Mouse (Mus musculus) cerebellum, adult 11-12 months (tissue): ENCODE data around the gene Tmem212.
"Not testable (repeated sequence)": the region's sequence is repeated elsewhere in the genome, so short reads cannot be mapped to it uniquely, and the experiment has no call there.

Experiments used
- DNase-seq: peaks from one replicate; pipeline ENCODE4 v3.0.0; 2022

The Tmem212 gene

DNA sequence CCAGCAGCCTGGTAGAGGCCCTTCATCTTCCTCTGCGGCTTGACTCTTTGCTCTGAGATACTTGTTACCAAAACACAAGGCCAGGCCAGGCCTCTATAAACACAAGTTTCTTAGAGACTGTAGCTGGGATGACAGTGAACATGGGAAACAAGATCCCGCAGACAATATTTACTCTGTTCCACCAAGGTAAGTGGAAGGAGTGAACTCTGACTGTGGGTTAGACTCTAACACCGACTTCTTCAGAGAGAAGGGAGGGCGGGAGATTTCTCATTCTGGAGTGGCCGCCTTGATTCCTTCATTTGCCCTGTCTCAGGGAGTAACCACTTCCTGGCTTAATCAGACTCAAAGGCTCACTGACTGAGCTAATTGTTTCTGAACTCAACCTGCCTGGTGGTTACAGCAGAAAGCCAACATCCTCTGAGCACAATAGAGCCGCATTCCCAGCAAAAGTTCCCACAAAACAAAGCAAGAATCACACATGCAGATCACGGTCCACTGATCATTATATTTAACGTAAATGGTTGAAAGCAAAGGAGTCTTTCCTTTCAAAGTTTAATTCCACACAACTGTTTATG lies at the start of gene Tmem212:
TSS of gene Tmem212 (minus strand) at position 51 of the 575 bp plus-strand sequence.
- no peak for DNase-seq

DNA sequence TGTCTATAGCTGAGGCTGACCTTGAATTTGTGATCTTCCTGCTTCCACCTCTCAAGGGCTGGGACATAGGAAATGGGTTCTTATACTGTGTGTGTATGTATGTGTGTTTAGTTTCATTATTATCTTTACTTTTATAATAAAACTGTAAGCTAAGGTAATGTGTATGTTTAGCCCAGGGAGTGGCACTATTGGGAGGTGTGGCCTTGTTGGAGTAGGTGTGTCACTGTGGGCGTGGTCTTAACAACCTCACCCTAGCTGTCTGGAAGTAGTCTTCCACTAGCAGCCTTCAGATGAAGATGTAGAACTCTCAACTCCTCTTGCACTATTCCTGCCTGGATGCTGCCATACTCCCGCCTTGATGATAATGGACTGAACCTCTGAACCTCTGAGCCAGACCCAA lies 49.2 kb upstream of the Tmem212 start:
- DNase-seq: not testable (repeated sequence)

DNA sequence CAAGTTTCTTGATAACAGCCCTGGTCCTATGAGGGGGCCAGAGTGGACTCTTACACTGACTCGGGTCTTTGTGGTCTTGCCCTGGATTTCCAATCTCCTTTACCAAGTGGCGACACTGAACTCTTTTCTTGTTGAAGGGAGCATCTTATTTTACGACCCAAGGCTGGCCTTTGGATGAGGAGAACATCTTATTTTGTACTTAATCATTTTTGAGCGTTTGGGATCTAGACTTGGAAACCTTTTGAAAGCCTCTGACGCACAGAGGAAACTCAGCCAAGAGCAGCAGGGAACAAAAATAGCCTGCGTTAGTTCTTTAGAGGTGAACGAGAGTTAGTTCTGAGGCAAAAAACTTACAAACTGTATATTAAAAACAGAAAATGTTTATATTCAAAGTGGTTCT lies 46.8 kb upstream of the Tmem212 start:
- no peak for DNase-seq

DNA sequence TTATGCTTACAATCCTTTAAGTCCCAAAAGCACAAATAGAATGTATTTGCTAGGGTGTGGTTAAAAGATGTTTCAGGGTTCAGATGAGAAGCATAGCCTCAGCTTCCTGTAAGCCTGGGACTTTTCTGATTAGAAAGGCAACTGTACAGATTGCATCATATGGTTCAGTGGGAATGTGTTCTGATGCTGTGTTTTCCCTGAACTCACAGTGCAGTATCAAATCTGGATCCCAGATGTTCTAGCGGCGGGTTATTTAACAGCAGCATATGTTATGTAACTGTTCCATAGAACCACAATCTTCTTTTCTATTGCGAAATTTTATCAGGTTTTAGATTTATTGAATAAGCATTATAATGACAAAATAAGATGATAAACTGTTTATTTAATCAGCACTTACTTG lies 45.5 kb upstream of the Tmem212 start:
- DNase-seq: no peak

DNA sequence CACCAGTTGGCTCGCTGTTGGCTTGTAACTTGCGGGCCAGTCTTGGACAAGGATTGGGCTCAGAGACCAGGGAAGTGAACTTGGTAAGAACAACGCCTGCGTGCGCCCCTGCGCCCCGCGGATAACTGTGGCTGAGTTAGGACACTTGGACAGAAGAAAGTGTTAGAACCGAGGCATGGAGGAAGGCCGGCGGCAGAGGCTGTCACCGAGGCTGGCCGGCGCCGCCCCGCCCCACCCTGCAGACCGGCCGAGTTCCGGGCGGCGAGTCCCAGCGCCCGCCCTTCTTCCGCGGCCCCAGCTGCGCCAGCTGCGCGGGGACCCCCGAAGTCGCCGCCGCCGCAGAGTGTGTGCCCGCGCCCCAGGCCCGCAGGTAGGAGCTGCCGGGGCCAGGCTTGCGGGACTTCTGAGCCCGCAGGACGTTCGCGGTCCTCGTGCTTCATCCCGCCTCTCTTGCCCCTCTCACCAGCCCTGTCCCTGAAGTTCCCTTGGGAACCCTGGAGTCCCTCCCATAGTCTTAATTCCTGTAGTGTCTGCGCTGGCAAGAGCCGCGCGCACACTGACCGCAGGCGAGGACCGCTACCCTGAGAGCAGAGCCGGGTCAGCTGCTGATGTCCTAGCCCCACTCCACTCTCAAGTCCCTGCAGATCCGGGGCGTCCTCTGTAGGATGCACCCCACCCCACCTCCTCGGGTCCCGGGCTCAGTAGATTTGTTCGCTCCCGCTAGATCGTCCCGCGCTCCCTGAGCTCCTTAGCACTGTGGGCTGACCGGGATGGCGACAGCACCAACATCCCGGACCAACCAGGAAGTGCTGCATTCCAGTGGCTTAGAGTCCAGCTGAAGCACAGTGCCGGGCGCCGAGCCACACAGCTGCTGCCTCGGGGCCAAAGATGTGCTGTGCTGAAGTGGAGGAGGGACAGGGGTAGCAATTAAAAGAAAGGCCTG lies 42.5 kb upstream of the Tmem212 start, which contains the start of gene Pld1:
TSS of gene Pld1 (plus strand) at position 315 of the 943 bp plus-strand sequence.
- peak; percentile 26 for DNase-seq

DNA sequence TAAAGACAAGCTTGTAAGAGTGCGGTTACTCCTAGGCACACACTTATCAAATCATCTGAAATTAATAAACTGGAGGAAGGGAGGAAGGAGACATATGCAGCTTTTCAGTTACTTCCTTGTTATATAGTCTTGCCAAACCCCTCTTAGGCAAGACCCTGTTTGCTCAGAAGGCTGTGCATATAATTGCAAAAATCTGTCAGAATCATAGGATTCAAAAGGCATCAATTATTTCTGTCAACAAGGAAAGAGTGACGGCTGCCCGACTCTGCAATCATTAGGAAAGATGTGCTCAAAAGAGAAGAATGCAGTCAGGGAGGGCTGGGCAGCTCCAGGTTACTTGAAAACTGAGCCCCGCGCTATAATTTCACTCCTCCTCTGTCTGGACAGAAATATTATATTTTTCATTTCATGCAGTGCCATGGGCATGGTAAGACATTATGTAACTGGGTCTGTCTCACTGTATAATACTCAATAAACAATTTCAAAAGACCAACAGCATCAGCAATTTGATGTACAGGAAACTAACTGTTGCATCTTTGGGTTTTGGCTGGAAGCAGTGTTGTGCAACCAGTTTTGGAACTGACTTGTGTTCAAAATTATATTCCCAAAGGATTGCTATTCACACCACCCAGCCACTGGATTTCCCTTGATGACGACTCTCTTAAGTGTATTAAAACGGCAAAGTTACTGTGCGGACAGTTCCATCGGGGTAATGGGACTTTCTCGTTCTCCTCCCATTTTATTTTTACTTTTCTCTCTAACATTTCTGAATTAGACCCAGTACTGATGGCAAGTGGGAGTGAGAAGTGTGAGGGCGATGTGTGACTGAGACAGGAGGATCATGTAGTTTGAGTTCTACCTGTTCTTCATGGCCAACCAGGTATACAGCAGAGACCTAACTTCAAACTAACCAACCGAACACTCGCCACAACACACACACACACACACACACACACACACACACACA lies 41.3 kb upstream of the Tmem212 start:
- no peak for DNase-seq

DNA sequence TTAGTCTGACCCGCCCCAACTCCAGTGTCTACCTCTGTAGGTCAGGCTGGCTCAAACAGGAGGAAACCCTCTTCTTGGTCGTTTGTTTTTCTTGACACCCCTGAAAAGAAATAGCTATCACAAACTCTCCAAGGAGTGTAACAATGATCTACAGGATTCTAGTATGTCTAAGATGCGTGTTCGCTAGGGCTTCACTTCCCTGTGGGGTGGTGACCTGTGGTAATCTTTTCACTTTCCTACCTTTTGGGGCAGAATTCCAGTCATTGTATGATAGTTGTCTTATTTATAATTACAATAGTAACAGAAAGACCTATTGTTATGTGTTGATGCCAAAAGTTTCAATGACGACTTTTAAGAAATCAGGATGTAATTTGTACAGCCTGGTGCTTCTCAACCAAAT lies 40.6 kb upstream of the Tmem212 start:
- no peak for DNase-seq

DNA sequence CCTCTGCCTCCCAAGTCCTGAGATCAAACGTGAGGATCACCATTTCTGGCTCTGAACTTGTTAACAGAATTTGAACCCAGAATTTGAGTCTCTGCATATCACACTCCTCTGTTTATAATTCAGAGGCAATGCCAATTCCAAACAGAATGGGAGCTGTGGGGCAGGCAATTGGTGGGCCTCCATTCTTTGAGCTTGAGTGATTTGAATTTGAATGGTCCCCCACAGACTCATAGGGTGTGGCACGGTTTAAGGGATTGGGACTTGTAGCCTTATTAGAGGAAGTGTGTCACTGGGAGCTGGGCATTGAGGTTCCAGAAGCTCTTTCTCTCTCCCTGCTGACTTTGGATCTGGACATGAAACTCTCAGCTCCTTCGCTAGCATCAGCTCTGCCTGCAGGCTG lies 39.5 kb upstream of the Tmem212 start:
- DNase-seq: no peak

DNA sequence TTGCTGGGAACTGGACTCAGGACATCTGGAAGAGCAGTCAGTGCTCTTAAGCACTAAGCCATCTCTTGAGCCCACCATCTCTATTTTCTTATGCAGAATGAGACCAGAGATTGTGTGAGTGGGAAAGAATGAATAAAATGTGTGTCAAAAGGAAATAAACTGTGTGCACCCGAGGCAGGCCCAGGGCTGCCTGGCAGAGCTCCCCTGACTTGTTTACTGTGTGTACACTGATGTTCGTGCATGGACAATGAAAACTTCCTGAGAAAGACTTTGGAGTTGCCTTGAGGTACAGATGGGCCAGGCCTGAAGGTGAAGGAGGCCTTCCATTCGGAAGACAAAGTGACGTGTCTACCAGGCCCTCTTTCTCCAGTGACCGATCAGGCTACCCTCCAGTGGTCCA lies 36.2 kb upstream of the Tmem212 start:
- no peak for DNase-seq

DNA sequence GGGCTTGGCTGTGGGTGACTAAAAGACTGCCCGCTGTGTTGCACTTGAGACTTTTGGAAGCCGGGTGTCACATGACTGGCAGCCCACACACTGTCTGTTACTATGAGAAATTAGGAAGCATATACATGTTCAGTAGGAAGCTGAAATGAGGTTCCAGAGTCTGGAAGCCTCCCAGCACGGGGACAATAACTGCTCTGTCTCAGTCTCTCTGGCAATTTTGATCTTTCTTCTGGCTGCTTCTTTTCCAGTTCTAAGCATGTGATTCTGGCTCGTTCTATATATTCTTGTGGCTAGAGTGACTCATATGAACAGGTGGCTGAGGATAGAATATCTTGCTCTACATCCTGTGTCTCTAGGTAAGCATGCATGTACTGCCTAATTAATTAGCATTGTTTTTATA lies 33.1 kb upstream of the Tmem212 start:
- no peak for DNase-seq

DNA sequence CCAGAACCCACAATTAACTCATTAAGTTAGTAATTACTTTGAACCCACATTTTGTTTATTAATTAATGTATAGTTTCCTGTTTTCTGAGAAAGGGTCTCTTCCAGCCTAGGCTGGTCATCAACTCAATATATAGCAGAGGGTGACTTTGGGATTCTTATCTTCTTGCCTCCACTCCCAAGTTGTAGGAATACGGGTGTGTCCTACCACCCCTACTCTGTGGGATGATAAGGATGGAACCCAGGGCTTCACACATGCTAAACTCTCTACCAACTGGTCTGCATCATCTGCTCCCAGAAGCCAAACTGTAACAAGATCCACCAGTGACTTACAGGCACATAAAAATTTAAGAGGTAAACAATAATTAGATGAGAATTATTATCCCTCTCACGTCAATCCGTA lies 27.9 kb upstream of the Tmem212 start:
- no peak for DNase-seq

DNA sequence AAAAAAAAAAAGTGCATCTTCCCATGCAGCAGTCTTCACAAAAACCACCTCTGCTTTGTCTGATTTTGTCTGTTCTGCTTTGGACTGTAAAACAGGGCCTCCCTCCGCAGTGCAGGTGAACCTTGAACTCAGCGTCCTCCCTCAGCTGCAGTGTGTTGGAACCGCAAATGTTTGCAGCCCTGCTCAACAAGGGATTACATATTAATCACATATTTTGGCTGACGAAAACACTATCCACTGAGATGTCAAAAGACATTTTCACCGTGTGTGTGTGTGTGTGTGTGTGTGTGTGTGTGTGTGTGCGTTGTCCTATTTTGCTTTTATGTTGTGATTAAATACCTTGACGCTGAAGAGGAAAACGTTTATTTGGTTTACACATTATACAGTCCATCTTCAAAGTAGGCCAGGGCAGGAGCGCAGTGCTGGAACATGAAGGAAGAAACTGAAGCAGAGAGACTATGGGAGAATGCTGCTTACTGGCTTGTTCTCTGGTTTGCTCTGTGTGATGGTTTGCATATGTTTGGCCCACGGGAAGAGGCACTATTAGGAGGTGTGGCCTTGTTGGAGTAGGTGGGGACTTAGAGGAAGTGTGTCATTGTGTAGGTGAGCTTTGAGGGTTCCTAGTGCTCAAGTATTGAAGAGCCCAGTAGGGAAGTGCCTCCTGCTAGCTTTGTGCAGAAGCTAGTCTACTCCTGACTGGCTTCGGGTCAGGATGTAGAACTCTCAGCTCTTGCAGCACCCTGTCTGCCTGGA lies 25.3 kb upstream of the Tmem212 start:
- no peak for DNase-seq

DNA sequence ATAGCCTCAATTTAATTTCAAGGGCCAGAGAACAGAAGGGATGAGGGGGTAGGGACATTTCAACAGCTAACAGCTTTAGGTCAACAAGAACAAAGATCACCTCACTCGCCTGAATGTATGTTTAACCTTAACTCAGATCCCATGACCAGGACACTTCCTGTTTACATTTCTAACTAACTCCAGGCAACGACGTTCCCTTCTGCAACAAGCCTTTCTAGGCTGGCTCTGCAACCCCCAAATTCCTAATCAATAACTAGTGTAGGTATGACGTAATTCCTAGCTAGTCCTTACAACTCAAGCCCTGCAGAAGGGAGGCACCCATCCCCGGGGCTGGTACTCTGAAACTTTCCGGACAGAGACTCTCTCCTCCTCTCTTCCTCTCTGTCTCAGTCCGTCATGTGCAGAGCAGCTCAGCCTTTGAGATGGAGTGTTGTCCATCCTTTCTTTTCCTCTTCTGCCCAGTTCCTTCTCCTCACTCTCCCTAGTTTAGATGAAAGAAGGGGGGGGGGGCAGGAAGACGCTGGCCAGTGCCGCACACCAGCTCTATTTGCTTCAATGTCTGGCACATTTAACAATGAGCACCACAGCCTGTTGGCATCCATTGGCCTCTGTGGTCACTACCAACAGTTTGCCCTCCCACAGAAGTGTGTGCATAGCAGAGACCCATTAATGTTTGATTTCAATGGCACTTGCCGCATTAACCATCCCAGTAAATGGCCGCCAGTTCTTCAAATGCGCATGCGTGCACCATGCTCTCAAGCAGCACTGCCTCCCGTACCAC lies 22.7 kb upstream of the Tmem212 start:
- no peak for DNase-seq

DNA sequence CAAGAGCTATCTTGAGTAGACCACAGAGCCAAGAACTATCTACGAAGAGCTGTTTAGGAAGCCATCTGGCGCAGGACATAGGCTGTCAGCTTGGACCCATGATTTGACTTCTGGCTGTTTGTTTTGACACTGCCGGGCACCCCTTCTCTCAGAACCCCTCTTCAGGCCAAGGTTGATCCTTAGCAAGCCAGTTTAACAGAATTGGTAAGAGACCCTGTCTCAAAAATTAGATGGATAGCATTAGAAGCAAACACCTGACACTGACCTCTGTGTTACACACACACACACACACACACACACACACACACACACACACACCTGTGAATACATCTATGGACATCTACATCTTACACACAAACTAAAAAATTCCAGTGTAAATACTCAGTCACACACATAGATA lies 12.8 kb upstream of the Tmem212 start:
- no peak for DNase-seq

DNA sequence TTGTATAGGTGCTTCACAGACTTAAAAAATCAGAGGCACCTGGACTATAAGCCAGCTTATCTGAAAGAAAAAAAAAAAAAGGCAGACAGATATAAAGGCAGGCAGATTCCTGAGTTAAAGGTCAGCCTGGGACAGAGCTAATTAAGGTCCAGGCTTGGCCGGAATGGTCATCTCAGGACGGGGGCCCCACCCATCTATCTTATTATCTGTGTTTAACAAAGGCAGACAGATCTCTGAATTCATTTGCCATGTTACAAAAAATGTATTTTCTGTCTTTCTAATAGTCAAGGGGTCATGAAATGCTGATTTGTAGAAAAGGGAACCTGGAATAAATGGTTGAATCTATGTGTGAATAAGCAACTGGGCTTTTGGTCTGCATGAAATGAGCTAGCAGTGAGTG lies 12.1 kb upstream of the Tmem212 start:
- no peak for DNase-seq

DNA sequence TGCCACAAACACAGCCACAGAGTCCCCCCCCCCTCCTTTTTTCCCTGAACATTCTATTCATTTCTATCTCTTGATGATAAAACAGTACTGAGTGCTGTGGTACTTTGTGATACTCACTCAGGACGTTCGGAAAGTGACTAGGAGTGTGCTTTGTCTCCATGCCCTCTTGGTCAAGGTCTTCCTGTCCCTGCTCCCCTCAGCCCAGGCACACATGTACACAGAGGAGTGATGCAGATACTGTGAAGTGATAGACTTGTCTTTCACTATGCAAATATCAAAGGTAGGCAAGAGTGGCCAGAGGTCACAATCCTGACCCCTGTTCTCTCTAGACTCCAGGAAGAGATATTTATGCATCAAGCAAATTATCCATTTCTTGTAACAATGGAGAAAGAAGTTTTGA lies 11.1 kb upstream of the Tmem212 start:
- no peak for DNase-seq

DNA sequence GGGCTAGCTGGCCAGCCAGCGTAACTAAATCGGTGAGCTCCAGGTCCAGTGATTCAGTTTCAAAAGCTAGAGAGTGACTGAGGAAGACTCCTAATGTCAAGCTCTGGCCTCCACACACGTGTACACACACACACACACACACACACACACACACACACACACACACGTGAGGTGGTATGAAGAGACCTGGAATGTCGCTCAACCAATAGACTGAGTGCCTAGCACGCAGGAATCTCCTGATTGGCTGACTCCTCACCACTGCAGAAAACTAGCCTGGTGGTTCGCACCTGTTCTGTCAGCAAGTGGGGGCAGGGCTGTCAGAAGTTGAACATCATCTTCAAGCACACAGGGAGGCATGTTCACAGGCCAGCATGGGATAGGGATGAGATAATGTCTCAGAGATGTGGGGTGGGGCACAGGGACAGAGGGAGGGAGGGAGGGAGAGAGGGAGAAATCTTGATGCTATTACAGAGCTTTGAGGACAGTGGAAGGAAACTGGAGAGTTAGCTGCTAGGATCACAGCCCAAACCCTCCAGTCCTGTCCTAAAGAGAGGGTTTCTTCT lies 10.6 kb upstream of the Tmem212 start:
- DNase-seq: no peak

DNA sequence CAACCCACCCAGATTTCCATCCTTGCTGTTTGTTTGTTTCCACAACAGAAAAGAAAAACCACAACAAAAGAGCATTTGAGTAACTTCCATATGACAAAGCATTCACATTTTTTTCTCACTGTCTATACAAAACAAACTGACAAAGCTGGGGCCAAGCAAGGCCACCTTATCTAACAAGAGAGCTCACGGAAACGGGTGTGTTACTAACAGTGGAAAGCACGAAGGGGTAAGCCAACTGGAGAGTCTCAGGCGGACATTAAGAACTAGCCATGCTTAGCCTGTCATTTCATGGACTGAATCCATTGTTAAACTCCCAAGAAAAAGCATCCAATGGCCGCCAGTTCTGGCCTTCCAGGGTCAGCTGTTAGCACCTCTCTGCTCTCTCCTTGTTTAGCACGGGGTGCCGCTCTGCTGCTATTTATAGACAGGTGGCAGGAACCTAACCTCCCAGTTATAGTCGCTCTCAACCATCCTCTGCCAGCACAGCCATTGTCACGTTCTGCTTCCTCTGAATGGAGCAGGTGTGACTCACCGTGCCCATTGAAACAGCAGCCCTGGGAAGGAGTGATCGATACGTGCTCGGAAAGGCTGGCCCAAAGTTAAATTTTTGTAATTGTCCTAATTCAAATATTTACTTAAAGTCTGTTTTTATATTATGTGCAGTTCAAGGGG lies 8.6 kb upstream of the Tmem212 start:
- DNase-seq: no peak

DNA sequence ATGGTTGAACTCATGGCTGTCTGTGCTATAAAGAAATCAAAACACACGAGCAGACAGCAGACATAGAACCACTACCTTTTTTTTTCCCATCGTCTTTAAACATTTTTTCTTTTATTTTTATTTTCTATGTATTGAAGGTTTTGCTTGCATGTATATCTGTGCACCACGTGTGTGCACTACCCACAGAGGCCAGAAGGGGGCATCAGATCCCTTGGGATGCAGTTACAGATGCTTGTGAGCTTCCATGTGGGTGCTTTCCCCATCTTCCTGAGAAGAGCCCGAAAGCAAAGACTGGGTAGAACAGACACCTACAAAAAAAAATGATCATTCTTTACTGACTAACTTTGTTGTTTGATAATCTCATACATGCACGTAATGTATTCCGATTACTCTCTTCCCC lies 5.7 kb upstream of the Tmem212 start:
- DNase-seq: no peak

DNA sequence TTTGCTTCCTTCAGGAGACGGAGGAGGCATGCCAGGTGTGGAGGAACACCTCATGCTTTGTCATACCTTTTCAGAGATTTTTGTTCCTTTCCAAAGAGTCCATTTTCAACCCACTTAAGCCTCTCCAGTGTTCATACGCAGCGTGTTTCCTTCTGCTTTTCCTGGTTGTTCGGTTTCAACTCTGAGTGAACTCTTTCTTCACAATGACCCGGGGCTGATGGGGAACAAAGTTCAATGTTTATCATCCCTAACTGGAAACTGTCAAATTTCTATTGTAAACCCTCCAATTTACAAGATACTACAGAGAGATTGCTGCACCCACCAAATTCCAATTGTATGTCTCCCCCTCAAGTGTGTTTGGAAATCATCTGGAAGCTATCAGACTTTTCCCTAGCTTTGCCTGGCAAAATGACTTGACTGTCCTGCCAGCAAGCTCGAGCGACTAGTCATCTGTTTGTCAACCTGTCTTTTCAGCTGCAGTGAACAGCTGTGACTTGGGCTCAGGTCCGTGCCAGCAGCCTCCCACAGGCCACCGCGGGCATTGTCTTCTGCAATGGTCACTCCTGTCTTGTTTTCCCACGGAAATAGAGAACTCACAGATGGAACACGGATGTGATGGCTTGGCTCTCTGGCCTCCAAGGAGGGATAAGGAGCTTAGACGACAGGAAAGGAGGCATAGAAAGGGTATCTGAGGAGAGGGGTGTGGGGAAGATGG lies 3.0 kb upstream of the Tmem212 start:
- DNase-seq: no peak
